Mouse (Mus musculus): ENCODE data around the gene Pigo.

DNA sequence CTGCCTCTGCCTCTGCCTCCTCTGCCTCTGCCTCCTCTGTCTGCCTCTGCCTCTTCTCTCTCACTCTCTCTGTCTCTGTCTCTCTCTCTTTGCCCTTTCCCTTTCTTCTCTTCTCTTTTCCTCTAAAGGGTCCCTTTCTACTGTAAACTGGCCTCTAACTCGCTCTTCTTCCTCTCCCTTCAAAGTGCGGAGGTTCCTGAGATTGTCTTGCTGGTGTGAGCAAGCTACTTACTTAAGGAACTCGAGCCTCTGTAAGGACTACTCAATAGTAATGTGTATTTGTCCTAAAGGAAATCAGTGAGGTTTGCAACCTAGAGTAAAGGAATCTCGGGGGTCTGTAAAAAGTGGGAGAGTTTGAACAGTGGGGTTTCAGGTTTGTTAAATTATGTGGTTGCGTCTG, 21.0 kb upstream of the Pigo start:
- TF ChIP-seq EP300 (IDR thresholded peaks at IDR 0.05; ENCODE audit: insufficient read depth, low read depth, low read length) (no peak), POLR2A (IDR thresholded peaks at IDR 0.05; ENCODE audit: insufficient read depth, low read length) (no peak)
